Mouse (Mus musculus): ENCODE results near the gene Kmt2b. TPM values are rescaled to one million over a fixed set of nuclear protein-coding genes. Genes with fewer than 3 reads are reported as not detected.

Gene Kmt2b
- polyA plus RNA-seq, 1 experiment from 2014 or later: 14.8 TPM

DNA sequence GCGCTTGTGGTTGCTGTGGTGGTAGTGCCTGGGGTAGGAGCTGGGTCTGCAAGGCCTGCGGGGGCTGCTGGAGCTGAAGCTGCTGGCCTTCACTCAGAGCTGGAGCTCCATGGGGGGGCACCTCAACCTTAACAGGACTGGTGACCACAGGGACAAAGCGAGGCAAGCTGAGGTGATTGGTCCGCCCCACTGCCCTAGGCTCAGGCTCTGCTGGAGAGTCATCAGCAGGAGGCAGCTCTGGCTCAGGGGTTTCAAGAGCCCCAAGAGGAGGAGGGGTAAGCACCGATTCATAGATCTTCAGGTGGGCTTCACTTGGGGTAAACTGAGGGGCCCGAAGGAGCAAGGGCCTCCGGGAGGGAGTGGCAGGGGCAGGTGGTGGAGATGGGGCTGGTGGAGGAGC, 3.4 kb downstream of the Kmt2b start:
- Histone ChIP-seq H3K4me1 (ENCODE audit: insufficient read depth) (0 out of 2 replicates have a peak, but pooled peaks cover 3% of the 10 kb centered on the region), H3K27me3 (ENCODE audit: insufficient read depth, low read length) (no peaks in the 10 kb centered on the region), H3K27ac (ENCODE audit: low read depth) (no peak overlapping the region), H3K9me3 (ENCODE audit: low read depth, low read length) (no peaks in the 10 kb centered on the region), H3K36me3 (ENCODE audit: insufficient read depth) (peaks cover 65% of the 10 kb centered on the region), H3K9ac (no peak overlapping the region), H3K4me3 (ENCODE audit: low read depth, low read length) (no peak overlapping the region), H3K4me2 (no peak overlapping the region)
- DNase-seq (no peak), ATAC-seq (ENCODE audit: insufficient read depth) (no peak)
- 89% methylated on average over 7 of the region's 7 CpGs for WGBS
- no peak for TF ChIP-seq CTCF (IDR thresholded peaks at IDR 0.05; ENCODE audit: low read depth)

GRCm38 (mm10) chr7:30584339-30584738, 4.2 kb downstream of the Kmt2b start:
- H3K4me2 ChIP-seq: no peak overlapping the region
- ATAC-seq (ENCODE audit: insufficient read depth) (no peak), DNase-seq (no peak)
- H3K4me1 ChIP-seq (ENCODE audit: insufficient read depth): no peaks in the 10 kb centered on the region
- H3K4me3 ChIP-seq (ENCODE audit: low read depth, low read length): no peak overlapping the region
- H3K36me3 ChIP-seq (ENCODE audit: insufficient read depth): peaks cover 73% of the 10 kb centered on the region
- no peak overlapping the region for H3K27ac ChIP-seq (ENCODE audit: low read depth)
- no peak for TF ChIP-seq CTCF (IDR thresholded peaks at IDR 0.05; ENCODE audit: low read depth)
- no peaks in the 10 kb centered on the region for H3K9me3 ChIP-seq (ENCODE audit: low read depth, low read length)
- H3K27me3 ChIP-seq (ENCODE audit: insufficient read depth, low read length): no peaks in the 10 kb centered on the region
- WGBS: 87% methylated on average over 10 of the region's 10 CpGs
- no peak overlapping the region for H3K9ac ChIP-seq

DNA sequence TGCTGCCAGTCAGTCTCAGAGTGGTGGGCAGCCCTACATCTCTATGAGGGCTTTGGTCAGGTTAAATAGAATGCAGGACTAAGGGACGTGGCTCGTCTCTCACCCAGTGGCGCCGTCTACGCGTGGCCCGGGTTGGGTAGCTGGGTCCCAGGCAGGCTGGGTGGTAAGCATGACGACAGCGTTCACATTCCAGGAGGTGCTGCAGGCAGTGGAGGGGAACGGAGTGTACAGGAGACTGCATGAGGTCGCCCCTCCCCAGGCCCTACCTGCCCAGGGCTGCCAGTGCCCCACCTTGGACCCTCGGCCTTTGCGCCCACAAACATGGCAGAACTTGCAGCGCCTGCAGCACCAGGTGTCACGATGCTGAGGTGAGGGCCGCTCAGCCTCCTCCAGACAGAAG, 7.0 kb downstream of the Kmt2b start:
- no peak overlapping the region for H3K4me3 ChIP-seq (ENCODE audit: low read depth, low read length)
- no peak overlapping the region for H3K27ac ChIP-seq (ENCODE audit: low read depth)
- ATAC-seq (ENCODE audit: insufficient read depth): no peak
- WGBS: 94% methylated on average over 16 of the region's 16 CpGs
- H3K9me3 ChIP-seq (ENCODE audit: low read depth, low read length): no peaks in the 10 kb centered on the region
- H3K36me3 ChIP-seq (ENCODE audit: insufficient read depth): peaks cover 99% of the 10 kb centered on the region
- no peaks in the 10 kb centered on the region for H3K27me3 ChIP-seq (ENCODE audit: insufficient read depth, low read length)
- H3K4me1 ChIP-seq (ENCODE audit: insufficient read depth): no peaks in the 10 kb centered on the region
- no peak overlapping the region for H3K9ac ChIP-seq
- no peak for TF ChIP-seq CTCF (IDR thresholded peaks at IDR 0.05; ENCODE audit: low read depth)
- no peak overlapping the region for H3K4me2 ChIP-seq
- no peak for DNase-seq

DNA sequence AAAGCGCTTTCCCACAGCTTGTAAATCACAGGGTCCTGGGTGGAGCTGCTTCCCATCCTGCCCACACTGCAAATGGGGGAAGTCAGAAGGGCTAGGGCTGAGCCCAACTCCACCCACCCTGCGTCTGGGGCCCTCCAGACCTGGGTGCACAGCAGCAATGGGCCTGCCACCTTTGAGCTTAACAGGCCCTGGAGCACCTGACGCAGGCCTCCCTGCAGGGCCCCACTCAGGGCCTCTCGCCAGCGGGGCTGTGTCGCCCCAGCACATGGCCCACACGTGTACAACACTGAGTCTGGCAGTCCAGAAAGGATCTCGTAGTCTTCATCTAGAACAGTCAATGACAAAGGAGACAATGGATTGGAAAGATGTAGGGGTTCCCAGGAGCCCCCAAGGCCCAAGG, 8.6 kb downstream of the Kmt2b start:
- no peak overlapping the region for H3K4me3 ChIP-seq (ENCODE audit: low read depth, low read length)
- no peak overlapping the region for H3K27ac ChIP-seq (ENCODE audit: low read depth)
- no peaks in the 10 kb centered on the region for H3K9me3 ChIP-seq (ENCODE audit: low read depth, low read length)
- H3K4me2 ChIP-seq: no peak overlapping the region
- H3K9ac ChIP-seq: no peak overlapping the region
- DNase-seq (no peak), ATAC-seq (ENCODE audit: insufficient read depth) (no peak)
- H3K27me3 ChIP-seq (ENCODE audit: insufficient read depth, low read length): no peaks in the 10 kb centered on the region
- peaks cover 99% of the 10 kb centered on the region for H3K36me3 ChIP-seq (ENCODE audit: insufficient read depth)
- 89% methylated on average over 8 of the region's 8 CpGs for WGBS
- TF ChIP-seq CTCF (IDR thresholded peaks at IDR 0.05; ENCODE audit: low read depth): no peak
- H3K4me1 ChIP-seq (ENCODE audit: insufficient read depth): no peaks in the 10 kb centered on the region

DNA sequence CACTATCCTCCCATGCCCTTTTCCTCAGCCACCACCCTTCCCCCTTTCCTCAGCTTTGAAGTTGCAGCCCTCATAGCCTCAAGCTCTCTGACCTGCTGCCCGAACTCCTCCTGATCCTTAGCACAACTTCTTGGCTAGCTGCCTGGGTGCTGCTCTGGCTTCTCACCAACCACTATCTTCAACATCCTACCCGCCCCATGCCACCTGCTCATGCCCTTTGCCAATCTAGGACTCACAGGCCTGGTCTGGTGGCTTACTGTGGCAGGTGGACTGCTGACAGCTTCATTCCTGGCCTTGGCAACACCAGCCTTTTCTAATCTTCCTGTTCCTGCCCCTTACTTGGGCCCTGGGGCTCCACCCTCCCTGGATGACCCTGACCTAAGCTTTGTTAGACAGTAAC, 15.6 kb downstream of the Kmt2b start:
- Histone ChIP-seq H3K36me3 (ENCODE audit: insufficient read depth) (peaks cover 97% of the 10 kb centered on the region), H3K4me1 (ENCODE audit: insufficient read depth) (no peaks in the 10 kb centered on the region), H3K9ac (no peak overlapping the region), H3K27me3 (ENCODE audit: insufficient read depth, low read length) (no peaks in the 10 kb centered on the region), H3K4me3 (ENCODE audit: low read depth, low read length) (no peak overlapping the region), H3K27ac (ENCODE audit: low read depth) (no peak overlapping the region), H3K4me2 (no peak overlapping the region), H3K9me3 (ENCODE audit: low read depth, low read length) (no peaks in the 10 kb centered on the region)
- DNase-seq: no peak
- 77% methylated on average over 2 of the region's 2 CpGs for WGBS
- TF ChIP-seq CTCF (IDR thresholded peaks at IDR 0.05; ENCODE audit: low read depth): no peak
- ATAC-seq (ENCODE audit: insufficient read depth): no peak

DNA sequence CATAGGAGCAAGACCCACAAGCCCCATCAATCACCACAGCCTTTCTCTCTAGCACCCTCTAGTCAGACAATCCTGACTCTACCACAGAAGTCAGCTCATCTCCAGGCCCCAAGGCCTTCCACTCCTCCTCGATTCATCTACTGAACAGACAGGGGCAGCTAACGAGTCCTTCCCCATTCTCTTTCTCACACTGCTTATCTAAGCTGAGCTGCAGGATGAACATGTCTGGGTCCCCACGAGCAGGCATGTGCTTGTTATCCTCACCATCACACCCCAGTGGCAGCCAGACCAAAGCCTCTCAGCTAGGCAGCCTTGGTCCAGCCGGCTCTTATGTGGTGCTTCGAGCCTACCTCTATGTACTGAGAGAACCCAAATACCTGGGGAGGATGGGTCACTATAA, 16.1 kb downstream of the Kmt2b start:
- WGBS: 90% methylated on average over 5 of the region's 5 CpGs
- Histone ChIP-seq H3K9me3 (ENCODE audit: low read depth, low read length) (no peaks in the 10 kb centered on the region), H3K27ac (ENCODE audit: low read depth) (no peak overlapping the region), H3K36me3 (ENCODE audit: insufficient read depth) (peaks cover 94% of the 10 kb centered on the region), H3K4me1 (ENCODE audit: insufficient read depth) (no peaks in the 10 kb centered on the region), H3K4me3 (ENCODE audit: low read depth, low read length) (no peak overlapping the region), H3K9ac (no peak overlapping the region), H3K4me2 (no peak overlapping the region), H3K27me3 (ENCODE audit: insufficient read depth, low read length) (no peaks in the 10 kb centered on the region)
- DNase-seq (no peak), ATAC-seq (ENCODE audit: insufficient read depth) (no peak)
- TF ChIP-seq CTCF (IDR thresholded peaks at IDR 0.05; ENCODE audit: low read depth): no peak

DNA sequence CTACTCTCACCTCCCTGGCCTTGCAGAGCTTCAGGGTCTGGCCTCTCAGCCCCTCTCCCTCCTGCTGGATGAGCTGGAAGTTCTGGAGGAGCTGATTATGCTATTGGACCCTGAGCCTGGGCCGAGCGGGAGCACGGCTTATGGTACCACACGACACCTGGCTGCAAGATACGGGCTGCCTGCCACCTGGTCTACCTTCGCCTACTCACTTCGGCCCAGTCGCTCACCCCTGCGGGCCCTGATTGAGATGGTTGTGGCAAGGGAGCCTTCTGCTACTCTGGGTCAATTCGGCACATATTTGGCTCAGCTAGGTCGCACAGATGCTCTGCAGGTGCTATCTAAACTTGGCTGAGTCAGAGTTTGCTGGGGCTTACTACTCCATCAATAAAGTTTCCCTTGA, 21.0 kb downstream of the Kmt2b start:
- Histone ChIP-seq H3K4me1 (ENCODE audit: insufficient read depth) (no peaks in the 10 kb centered on the region), H3K4me3 (ENCODE audit: low read depth, low read length) (no peak overlapping the region), H3K9ac (no peak overlapping the region), H3K36me3 (ENCODE audit: insufficient read depth) (peaks cover 76% of the 10 kb centered on the region), H3K9me3 (ENCODE audit: low read depth, low read length) (no peaks in the 10 kb centered on the region), H3K27me3 (ENCODE audit: insufficient read depth, low read length) (no peaks in the 10 kb centered on the region), H3K27ac (ENCODE audit: low read depth) (no peak overlapping the region), H3K4me2 (no peak overlapping the region)
- ATAC-seq (ENCODE audit: insufficient read depth): no peak
- TF ChIP-seq CTCF (IDR thresholded peaks at IDR 0.05; ENCODE audit: low read depth): no peak
- DNase-seq: no peak
- 81% methylated on average over 11 of the region's 11 CpGs for WGBS

GRCm38 (mm10) chr7:30566033-30566432, 22.5 kb downstream of the Kmt2b start:
- 70% methylated on average over 9 of the region's 9 CpGs for WGBS
- H3K9ac ChIP-seq: no peak overlapping the region
- no peak for DNase-seq
- no peaks in the 10 kb centered on the region for H3K27me3 ChIP-seq (ENCODE audit: insufficient read depth, low read length)
- no peaks in the 10 kb centered on the region for H3K4me1 ChIP-seq (ENCODE audit: insufficient read depth)
- H3K36me3 ChIP-seq (ENCODE audit: insufficient read depth): peaks cover 60% of the 10 kb centered on the region
- no peak overlapping the region for H3K4me2 ChIP-seq
- no peak overlapping the region for H3K4me3 ChIP-seq (ENCODE audit: low read depth, low read length)
- no peak for TF ChIP-seq CTCF (IDR thresholded peaks at IDR 0.05; ENCODE audit: low read depth)
- no peak for ATAC-seq (ENCODE audit: insufficient read depth)
- H3K9me3 ChIP-seq (ENCODE audit: low read depth, low read length): no peaks in the 10 kb centered on the region
- H3K27ac ChIP-seq (ENCODE audit: low read depth): no peak overlapping the region
